Mouse (Mus musculus) layer of hippocampus, postnatal 25 days (tissue): Measurements from ENCODE around the gene Ndufaf8. TPM values are rescaled to one million over a fixed set of nuclear protein-coding genes. Genes with fewer than 3 reads are reported as not detected.

Experiments
- DNase-seq, 2 experiments: peaks; one replicate each; pipeline ENCODE4 v3.0.0; 2022; ENCODE audit warnings: mixed read lengths in 2 of 2, low spot score in 1 of 2; ENCODE audit errors: extremely low spot score in 1 of 2
- total RNA-seq, 2 experiments: library from RNA; stranded (reverse); gene quantifications; 2 replicates each; pipeline ENCODE4 v1.2.3; 2021

Gene Ndufaf8
- total RNA-seq, 2 experiments from 2014 or later, result 36.0 to 45.9 TPM

DNA sequence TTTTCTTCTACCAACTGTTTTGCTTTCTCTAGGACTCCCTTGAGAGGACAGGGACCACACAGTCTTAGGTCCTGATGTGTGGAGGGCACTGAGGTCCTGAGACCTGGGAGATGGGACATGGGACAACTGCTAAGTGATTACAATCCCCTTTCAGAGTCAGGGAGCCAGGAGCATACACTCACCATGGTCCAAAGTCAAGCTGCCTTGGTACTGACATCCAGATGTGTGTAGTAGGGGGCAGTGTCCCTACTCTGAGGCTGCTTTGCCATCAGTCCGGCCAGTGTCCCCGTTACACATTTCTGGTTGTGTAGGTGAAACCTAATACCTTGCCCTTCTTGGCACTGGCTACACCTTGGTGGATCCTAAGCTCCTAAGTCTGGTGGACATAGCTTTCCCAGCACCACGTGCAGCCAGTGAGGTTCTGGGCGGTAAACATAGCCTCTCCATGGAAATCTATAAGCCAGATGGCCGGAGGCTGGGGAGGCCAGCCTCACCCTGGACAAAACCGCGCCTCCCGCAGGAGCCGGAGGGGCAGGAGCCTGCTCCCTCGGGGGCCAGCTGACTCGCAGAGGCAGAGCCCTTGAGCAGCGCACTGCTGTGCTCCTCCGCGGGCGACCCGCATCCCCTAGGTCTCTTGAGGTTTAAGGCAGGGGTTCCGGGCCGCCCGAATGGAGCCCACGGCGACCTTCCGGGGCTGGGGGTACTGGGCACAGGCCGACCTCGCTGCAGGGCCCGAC is 12.7 kb upstream of the Ndufaf8 start:
- DNase-seq, result no peak

DNA sequence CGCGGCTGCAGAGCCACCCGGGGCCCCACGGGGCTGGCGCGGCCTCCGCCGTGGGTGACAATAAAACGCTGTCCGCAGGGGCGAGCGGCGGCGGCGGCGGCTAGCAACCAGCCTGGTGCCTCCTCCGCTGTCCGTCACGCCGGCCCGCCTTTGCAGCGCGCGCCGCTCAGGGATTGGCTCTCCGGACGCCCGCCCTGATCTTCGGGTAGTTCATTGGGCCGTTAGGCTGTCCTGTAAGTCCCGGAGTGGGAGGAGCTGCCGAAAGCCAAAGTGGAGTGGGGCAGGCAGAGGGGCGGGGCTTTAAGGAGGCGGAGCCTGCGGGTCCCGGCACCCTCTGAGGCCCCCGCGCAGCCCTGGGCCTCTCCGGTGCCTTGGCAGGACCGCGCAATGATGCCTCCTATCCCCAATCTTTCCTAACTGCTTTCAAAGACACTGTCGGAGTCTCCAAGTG is 12.0 kb upstream of the Ndufaf8 start, which contains the start of gene Cep131:
Cep131 (minus strand) TSS at position 126 of the 451 bp plus-strand sequence.
- DNase-seq, result peak; percentile 87 to 89

DNA sequence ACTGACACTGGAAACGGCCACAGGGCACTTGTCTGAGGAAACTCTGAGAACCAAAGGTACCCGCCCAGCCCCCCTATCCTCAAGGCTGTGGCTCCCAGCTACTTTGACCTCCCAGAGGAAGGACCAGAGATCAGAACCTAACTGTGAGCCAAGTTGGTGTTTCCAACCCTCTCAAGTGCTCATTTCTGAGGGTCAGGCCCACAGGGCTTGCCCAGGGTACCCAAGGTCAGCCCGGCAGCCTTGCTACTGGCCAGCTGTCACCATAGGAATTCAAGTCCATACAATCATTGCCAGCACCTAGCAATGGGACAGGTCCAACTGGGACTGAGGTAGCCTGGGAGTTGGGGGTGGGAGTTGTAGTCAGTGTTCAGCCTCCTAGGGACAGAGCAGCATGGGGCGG is 8.1 kb upstream of the Ndufaf8 start:
- DNase-seq, result no peak

DNA sequence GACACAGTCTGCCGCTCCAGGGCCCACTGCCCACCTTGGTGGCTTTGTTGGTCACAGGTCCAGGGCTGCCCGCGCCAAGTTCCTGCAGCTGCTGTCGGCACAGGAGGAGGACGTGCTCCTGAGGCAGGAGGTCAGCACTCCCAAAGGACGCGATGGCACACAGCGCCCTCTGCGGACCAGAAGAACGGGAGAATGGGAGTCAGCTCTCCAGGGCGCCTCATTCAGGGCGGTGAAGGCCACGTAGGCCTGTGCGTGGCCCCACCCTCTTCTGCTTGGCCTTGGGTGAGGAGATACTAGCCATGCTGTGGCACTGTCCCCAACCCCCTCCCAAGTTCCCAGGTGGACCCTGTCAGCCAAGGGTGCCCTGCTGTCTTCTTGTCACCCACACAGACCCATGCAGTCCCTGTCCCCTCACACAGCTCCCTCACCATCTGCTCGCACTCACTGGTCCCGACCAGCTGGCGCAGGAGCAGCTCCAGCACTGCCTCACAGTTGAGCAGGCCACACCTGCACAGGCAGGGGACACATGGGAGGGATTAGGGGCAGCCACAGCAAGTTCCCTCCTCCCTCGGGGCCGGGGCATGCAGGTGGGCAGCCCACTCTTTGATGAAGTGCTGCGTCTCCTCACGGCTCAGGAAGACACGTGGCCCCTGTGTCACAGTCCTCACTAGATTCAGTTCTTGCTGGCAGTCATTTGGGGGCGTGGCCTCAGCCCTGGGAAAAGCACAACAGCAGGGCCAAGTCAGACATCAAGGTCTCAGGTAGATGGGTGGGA is 5.7 kb upstream of the Ndufaf8 start:
- DNase-seq, result no peak

DNA sequence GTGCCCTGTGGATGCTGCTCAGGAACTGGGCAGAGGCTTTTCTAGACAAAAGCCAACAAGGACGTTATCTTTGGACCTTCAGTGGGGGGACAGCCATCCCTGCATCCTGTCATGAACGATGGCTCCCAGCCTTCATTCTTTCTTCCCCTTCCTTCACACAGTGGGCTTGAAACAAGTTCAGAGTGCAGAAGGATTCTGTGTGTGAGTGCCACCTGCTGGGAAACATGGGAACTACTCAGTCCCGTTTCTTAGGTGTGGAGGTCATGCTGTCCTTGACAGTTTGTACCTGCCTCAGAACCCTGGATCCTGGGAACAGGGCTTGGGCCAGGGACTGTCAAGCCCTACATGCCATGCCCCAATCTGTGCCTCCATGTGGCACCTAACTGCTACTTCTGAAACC is 2.3 kb downstream of the Ndufaf8 start:
- DNase-seq, result peak; percentile 44 to 69

DNA sequence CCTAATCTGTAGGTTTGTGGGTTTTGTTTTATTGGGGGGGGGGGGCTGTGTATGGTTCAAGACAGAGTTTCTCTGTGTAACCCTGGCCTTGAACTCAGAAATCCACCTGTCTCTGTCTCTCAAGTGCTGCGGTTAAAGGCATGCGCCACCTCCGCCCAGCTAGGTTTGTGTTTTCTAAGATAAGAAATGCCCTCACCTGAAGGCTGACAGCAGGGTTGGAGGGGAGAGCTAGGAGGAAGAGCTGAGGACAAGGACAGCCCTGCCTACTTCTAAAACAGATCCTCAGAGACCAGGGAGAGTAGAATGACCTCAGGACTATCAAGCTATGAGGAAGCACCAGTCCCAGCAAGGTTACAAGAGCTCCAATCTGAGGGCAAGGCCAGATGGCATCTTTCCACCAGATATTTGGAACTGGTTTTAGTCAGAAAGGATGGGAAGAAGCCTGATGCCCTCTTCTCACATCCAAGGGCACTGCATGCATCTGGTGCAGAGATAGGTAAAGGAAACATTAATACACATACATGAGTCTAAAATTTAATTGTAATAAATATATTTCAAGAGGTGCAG is 4.8 kb downstream of the Ndufaf8 start:
- no peak for DNase-seq

DNA sequence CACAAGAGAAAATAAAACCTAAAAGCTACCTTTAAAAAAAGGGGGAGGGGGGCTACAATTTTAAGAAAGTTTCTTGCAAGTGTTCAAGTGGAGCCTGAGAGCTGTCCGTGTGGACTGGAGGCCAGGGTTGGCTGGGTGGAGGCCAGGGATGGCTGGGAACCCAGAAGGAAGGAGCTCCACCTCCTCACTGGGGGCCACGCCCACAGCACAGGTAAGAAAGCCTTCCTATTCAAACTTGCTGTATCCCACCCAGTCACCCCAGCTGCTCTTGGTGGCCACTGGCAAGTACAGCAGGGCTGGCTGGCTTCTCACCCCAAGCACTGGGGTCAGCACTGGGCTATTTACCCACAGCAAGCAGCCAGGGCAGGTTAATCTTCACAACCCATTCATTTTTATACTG is 8.3 kb downstream of the Ndufaf8 start:
- no peak for DNase-seq

DNA sequence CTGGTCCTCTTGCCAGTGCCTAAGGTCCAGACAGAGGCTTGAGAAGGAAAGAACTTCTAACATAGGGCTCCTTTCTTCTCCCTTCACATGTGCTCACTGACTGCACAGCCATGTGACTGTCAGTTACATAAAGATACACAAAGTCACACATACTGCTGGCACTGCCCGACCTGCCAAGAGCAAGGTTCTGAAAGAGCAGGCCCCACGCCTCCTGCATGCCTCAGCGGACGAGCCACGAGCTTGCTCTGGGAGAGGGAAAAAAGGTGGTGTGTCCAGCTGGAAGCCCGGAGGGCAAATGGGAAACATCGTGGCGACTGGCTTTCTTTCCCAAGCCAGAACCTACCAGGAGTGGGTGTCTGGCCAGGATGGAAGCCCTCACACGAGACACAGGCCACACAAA is 9.1 kb downstream of the Ndufaf8 start:
- no peak for DNase-seq

DNA sequence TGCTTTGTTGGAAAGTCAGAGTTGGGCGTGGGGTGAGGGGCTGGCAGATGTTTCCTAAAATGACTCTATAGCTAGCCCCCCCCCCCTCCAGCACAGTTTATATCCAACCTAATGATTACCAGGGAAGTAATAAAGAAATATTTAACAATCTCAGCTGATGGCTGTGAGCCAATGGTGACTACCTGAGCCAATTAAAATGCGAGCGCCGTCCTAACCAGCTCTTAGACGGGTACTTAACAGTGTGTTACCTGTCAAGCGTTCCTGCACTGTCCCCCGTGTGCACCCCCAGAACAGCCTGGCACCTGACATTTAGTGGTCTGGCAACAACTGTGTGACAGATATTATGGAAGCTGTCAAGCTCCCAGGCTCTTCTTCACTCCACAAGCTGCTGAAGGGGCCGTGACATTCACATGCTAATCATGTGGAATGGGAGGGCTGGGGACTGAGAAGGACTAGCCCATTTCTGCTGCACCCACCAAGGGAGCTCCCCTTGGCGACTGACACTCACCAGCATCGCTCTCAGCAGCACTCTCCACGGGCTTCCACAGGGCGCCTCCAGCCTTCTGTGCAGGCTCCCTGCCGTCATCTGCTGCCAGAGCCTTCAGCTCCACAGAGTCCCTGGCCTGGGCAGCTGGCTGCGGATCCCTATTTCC is 11.0 kb downstream of the Ndufaf8 start:
- no peak for DNase-seq

DNA sequence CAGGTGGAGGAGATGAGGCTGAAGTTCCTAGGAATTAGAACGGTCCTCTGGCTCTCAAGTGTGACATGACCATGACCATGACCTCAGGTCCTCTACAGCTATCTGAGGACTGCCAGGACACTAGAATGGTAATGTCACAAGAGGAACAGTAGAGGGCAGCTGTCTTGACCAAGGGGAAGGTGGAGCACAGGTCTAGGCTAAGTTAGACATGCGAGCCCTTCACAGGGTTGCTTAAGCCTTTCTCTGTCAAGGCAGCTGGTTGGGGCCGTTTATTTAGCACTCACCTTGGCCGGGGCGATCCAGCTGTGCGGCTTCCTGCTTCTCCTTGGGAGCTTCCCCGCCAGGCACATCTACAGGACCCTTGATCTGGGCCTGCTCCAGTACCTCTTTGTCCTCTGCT is 11.8 kb downstream of the Ndufaf8 start:
- DNase-seq, result no peak

DNA sequence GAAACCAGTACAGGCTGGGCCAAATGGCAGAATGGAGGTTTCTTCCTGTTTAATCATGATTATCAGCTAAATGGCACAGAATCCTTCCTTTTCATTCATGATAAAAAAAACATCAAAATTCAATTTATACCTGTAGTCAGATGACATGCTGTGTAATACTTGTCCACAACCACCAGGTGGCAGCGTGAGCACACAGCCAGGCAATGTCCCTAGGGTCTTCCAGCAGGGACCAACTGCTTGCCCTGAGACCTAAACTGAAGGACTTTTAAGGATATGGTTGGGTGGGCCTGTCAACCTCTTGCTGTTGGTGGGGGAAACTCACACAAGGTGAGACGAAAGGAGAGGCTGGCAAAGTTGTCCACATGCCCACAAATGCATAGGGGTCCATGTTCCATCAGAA is 12.3 kb downstream of the Ndufaf8 start:
- peak; percentile 44 to 73 for DNase-seq

DNA sequence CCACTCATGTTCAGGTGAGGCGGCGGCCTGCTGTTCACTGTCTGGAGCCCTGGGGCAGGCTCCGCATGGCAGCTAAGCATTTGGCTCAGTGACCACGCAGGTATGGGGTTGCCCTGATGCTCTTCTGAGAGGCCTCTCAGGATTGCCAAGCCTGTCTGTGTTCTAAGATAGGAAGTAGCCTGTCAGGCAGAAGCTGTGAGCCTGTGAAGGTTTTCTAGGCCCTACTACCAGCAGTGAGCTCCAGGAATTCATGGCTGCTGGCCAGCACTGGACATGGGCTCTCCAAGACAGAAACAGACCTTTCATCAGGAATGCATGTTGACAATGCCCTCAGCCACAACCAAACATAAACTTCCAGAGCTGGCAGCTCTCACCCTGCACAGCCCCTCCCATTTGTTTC is 13.4 kb downstream of the Ndufaf8 start:
- DNase-seq, result no peak

DNA sequence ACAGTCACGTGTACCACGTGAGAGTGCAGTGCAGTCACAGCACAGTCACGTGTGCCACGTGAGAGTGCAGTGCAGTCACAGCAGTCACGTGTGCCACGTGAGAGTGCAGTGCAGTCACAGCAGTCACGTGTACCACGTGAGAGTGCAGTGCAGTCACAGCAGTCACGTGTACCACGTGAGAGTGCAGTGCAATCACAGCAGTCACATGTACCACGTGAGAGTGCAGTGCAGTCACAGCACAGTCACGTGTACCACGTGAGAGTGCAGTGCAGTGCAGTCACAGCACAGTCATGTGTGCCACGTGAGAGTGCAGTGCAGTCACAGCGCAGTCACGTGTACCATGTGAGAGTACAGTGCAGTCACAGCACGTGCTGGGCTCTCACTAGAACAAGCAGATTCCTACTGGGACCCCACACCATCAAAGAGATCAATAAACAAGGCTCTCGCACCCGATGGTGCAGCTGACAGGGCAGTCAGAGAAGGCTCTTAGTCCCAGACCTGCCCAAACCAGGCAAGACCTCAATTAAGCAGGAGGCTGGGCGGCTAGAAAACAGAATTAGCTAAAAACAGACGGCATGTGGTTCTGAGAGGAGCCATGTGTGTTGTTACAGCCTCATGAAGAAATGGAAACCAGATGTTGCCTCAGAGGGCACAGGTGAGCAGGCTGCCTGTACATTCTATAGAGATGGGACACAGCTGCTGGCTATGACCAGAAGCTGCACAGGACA is 15.9 kb downstream of the Ndufaf8 start:
- DNase-seq, result no peak

DNA sequence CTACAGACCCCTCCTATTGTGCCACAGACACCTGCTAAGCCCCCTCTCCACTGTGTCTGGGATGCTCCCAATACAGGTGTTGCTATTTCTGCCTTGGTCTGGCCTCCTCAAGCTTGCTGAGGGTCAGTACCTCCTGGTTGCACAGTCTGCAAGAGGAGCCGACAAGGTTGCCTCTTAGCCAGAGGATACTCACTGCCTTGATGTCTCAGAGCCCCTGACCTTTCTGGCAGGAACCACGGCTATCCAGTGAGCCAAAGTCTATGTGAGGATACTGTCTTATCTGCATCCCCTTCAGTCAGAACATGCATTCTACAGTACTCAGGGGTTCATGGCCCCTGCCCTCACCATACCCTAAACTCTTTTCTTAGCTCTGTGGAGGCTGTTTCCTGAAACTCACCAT is 18.9 kb downstream of the Ndufaf8 start:
- no peak for DNase-seq

DNA sequence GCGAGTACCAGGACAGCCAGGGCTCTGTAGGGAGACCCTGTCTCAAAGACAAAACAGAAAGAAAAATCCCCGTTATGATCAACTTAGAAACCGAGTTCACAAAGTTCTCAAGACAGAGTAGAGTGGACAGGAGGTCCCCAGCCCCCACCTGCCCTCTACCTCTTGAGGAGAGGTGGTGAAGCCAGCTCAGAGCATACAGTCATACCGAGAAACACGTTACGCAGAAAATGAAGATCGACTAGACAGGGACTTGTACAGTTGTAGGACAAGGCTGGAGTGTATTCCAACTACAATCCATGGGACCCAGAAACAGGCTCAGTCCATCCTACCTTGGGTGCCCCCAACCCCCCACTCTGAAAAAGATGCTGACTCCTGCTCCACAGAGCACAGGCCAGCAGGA is 20.4 kb downstream of the Ndufaf8 start:
- DNase-seq, result no peak

DNA sequence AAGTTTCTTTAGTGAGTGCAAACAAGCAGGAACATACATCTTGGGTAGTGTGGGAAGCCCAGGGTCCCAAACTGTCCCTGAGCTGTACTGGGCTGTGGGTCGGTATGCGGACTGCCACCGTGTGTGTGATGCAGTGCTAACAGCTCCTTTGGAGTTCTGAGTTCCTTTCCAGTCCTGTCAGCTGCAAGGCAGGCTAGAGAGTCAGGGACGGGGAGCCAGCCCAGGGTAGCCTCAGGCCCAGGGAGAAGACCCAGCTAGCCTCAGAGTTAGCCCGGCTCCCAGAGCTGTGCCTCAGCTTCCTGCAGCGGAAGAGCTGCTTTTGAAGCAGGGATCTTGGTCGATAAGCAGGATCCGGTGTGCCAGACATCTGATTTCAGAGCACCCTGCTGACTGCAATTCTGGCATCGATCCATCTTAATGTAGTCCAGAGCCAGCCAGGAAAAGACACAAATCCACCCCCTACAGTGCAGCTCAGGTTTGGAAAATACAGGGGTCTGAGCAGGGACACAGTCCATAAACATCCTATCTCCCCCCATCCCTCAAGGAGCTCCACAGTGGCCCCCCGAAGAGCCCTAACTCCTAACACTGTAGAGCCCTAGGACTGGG is 21.3 kb downstream of the Ndufaf8 start:
- DNase-seq, result no peak

DNA sequence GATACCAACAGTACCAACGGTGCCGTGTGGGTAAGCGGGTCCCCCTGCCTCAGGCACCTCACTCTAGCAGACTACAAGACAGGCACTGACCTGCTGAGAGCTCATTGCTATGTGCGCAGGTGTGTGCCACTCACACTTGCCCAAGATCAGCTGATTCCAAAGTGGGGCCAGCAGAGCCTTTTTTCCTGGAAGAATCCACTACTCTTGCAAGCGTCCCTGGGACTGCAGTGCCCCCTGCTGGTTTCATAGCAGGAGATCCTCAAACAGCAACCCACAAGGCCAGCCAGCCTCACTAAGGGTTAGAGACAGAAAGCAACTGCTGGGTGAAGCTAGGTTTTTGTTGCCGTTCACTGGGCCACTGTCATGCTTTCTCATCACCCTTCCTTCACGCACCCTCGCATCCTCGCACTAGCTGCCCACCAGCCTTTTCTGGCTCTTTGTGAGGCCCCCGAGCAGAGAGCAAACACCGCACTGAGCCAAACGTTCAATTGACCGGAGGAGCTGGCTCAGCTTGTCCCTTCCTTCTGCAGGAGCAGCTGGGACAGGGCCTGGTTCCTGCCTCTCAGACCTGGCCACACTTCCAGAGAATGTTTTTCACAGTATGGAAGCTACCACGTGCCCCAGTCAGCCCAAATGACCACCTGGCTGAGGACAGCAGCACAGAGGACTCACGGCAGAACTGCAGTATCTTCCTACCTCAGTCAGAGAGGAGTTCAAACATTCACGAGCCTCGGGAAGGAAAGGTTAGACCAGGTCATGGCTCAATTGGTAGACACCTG is 22.1 kb downstream of the Ndufaf8 start:
- peak; percentile 61 to 89 for DNase-seq

DNA sequence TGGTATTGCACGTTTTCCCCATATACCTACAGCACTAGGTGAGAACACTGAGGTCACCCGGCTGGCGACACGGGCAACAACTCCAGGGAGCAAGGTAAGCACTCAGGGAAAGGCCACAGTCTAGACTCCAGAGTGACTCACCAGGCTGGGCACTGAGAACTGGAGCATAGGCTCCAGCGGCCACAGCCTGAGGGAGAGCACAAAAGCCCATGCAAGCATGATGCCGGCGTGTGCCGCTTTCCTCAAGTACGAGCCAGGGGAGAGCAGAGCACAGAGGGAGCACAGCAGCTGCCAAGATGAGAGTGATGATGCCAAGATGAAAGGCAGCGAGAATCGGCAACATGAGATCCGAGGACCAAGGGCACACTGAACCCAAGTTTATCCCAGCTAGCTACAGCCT is 23.4 kb downstream of the Ndufaf8 start:
- DNase-seq, result no peak

DNA sequence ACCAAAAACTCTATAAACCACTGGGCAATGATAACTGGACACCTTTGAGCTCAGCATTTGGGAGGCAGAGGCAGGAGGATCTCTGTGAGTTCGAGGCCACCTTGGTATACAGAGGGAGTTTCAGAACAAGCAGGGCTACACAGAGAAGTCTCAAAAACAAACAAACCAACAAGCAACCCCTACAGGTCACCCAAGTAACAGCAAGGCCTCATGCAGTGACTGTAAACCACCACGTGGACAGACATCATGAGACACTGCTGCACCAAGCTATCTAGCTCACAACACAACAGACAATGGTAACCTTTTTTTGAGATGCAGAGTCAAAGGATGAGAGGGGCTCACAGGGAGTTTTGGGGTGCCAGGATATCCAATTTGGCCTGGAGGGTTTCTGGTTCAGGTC is 28.1 kb downstream of the Ndufaf8 start:
- no peak for DNase-seq
